12 mouse cellular contexts compared by ENCODE assay signal in the genomic region with DNA sequence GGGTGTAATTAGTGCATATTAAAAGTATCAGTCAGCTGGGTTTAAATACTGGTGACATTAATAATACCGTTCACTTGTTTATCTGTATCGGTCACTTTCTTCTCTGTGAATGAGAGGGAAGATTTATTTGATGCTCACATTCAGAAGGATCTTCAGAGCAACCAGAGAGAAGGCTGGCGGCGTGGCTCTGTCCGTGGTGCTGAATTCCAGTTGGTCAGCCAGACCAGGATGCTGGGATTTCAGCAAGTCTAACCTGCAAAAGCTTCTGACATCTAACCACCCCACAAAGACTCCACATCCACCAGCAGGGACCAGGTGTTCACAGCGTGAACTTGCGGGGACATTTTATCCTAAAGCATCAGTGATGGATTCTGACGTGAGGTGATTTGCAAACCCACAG.
DNase-seq lines count a peak whose midpoint lies in the region; ATAC-seq and TF ChIP-seq lines count a peak whose summit lies in the region.
"Had no signal": no experiment of that assay in that cellular context is flagged by ENCODE, and none has a peak within 500 bp of the region (broad histone marks: within the 10 kb centered on the region; RNA-seq: fewer than 3 reads in every experiment).

No protein-coding gene starts in this region.

- no peaks in the 10 kb centered on the region for H3K36me3 ChIP-seq in heart, postnatal 0 days (replicated peaks; ENCODE audit: control insufficient read depth, insufficient read depth, low read length)
- no peaks in the 10 kb centered on the region for H3K36me3 ChIP-seq in heart, adult 2 months (ENCODE audit: control insufficient read depth, insufficient read depth, low read length)
- H3K36me3 ChIP-seq: limb, embryonic 12.5 days; stomach, embryonic 15.5 days had no signal

- H3K4me1 ChIP-seq in heart, postnatal 0 days (ENCODE audit: control insufficient read depth, insufficient read depth), result no peaks in the 10 kb centered on the region
- H3K4me1 ChIP-seq in heart, adult 2 months (ENCODE audit: control insufficient read depth, insufficient read depth, low read length), result no peaks in the 10 kb centered on the region
- H3K4me1 ChIP-seq: limb, embryonic 12.5 days; stomach, embryonic 15.5 days had no signal

- WGBS in heart, postnatal 0 days, result 23% methylated on average over 8 of the region's 8 CpGs
- 35% methylated on average over 8 of the region's 8 CpGs for WGBS in heart, adult 2 months

- no peaks in the 10 kb centered on the region for H3K9me3 ChIP-seq in heart, postnatal 0 days (replicated peaks; ENCODE audit: control insufficient read depth, low read length)
- H3K9me3 ChIP-seq: limb, embryonic 12.5 days; stomach, embryonic 15.5 days had no signal

- no peak for ATAC-seq in heart, postnatal 0 days (ENCODE audit: insufficient read depth, low read depth)

- no peaks in the 10 kb centered on the region for H3K27me3 ChIP-seq in heart, postnatal 0 days (ENCODE audit: control insufficient read depth, insufficient read depth, low read length)
- no peaks in the 10 kb centered on the region for H3K27me3 ChIP-seq in heart, adult 2 months (ENCODE audit: control insufficient read depth, insufficient read depth, low read length)
- H3K27me3 ChIP-seq: limb, embryonic 12.5 days; stomach, embryonic 15.5 days had no signal

- H3K27ac ChIP-seq in heart, postnatal 0 days (ENCODE audit: low read depth), result no peak overlapping the region
- no peak overlapping the region for H3K27ac ChIP-seq in heart, adult 2 months
- H3K27ac ChIP-seq: limb, embryonic 12.5 days; stomach, embryonic 15.5 days had no signal

- TF ChIP-seq CTCF in heart, postnatal 0 days (IDR thresholded peaks at IDR 0.05; ENCODE audit: low read depth), result no peak
- TF ChIP-seq CTCF in heart, adult 2 months (IDR thresholded peaks at IDR 0.05), result no peak

- no peak for TF ChIP-seq POLR2A in heart, adult 2 months (IDR thresholded peaks at IDR 0.05; ENCODE audit: insufficient read depth, low read depth, low read length)

- H3K4me3 ChIP-seq in heart, postnatal 0 days (ENCODE audit: low read depth, low read length), result no peak overlapping the region
- H3K4me3 ChIP-seq in heart, adult 2 months, result no peak overlapping the region
- H3K4me3 ChIP-seq: limb, embryonic 12.5 days; stomach, embryonic 15.5 days had no signal

- TF ChIP-seq EP300 in heart, postnatal 0 days (IDR thresholded peaks at IDR 0.05; ENCODE audit: low read depth), result no peak
- TF ChIP-seq EP300 in heart, adult 2 months (IDR thresholded peaks at IDR 0.05; ENCODE audit: insufficient read depth, low read depth, low read length), result no peak

- no peak overlapping the region for H3K9ac ChIP-seq in heart, postnatal 0 days (replicated peaks; ENCODE audit: low read depth, low read length)
- no peak overlapping the region for H3K9ac ChIP-seq in heart, adult 2 months (ENCODE audit: low read depth, low read length)
- H3K9ac ChIP-seq: limb, embryonic 12.5 days; stomach, embryonic 15.5 days had no signal

- no peak overlapping the region for H3K4me2 ChIP-seq in heart, postnatal 0 days (ENCODE audit: low read depth, low read length)
- H3K4me2 ChIP-seq: heart, embryonic 11.5 days; limb, embryonic 12.5 days; stomach, embryonic 15.5 days had no signal

- no peaks in the 10 kb centered on the region for H3K79me2 ChIP-seq in heart, adult 2 months (replicated peaks; ENCODE audit: control insufficient read depth, insufficient read depth, low read length)

- intact Hi-C loops in heart, adult 2 months (cut with DNase I), result no loop called here

- peak; percentile 16 for DNase-seq in heart, postnatal 0 days (ENCODE audit: low spot score)
- no peak for DNase-seq in heart, adult 2 months
- peak; percentile 5 for DNase-seq in ovary, postnatal 10 days (ENCODE audit: low spot score)
- DNase-seq in ovary, adult 18-20 months (ENCODE audit: low spot score), result no peak
- peak; percentile 71 for DNase-seq in forelimb bud, embryonic 11.5 days (ENCODE audit: low read depth, low spot score)
- peak; percentile 4 for DNase-seq in testis, postnatal 14 days (ENCODE audit: low spot score)
- DNase-seq in cerebellum, postnatal 25 days, result no peak
- no peak for DNase-seq in thymus, postnatal 25 days
- DNase-seq: cerebellum, adult 9-11 months had no signal

Comparison
In these comparisons a context has a peak if more than half of its experiments do, and no peak if none do; other contexts are left out.
1. DNase-seq: peak in heart, postnatal 0 days (single experiment), ovary, postnatal 10 days (single experiment), forelimb bud, embryonic 11.5 days (single experiment) and testis, postnatal 14 days (single experiment); none in heart, adult 2 months (0 of 2), ovary, adult 18-20 months (single experiment), cerebellum, postnatal 25 days (0 of 2) and thymus, postnatal 25 days (single experiment).